Mouse (Mus musculus): ENCODE measurements at regions not wholly inside any gene's neighbourhood (a gene's known extent, or its start where the extent isn't known, plus 50 kb on each side); places are given as distances from the start of the nearest gene placed in this dataset.

DNA sequence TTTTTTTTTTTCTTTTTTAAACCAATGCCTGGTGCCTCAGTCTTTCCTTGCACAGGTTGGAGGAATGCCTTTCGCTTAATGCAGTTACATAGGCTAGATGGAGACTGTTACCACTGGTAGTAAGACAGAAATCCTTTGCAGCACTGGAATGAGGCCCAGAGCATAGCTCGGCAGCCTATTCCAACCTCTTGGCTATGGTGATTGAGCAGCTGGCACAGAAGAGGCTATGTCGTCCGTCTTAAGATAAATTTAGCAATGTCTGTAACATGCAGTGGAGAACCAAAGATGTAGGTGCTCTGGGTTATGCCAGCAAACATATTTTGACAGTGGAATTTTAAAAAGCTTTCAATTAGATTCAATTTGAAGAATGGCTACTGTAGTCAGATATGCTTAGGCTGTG is 343.2 kb upstream of the Fam98a start:
- DNase-seq (ENCODE audit: low read depth), result no peak

DNA sequence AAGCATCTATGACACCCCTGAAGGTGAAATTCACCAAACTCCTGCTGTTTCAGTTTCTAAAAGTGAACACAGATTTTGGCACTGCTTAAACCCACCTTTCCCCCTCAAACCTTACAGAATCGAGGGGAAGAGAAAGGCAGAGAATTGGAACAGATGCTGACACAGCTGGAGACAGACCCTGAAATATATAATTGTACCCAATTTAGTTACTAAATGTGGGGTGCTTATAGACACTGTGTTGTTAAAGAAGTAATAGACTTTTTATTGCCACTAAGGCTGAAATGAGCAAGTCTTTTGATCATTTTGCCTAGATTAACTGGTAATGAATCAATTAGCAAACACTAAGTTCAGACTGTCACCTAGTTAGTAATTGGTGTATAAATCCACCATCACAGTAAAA is 341.8 kb upstream of the Fam98a start:
- DNase-seq (ENCODE audit: low read depth), result no peak

DNA sequence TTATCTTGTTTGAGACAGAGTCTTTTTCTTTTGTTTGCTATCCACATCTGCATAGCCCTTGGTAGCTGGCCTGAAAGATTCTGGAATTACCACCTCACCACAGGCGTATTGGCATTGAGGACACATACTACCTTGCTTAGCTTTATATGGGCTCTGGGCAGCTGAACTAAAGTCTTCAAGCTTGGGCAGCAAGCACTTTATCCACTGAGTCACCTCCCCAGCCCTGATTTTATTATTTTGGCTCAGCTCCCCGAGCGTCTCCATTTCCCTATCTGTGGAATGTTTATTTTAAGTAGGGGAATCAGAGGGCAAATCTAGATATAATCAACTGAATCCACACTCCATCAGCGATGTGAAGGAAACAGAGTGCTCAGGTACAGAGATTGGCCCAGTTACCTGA is 340.4 kb upstream of the Fam98a start:
- no peak for DNase-seq (ENCODE audit: low read depth)

GRCm38 (mm10) chr17:75891564-75891963 is 339.8 kb upstream of the Fam98a start:
- DNase-seq (ENCODE audit: low read depth), result no peak

GRCm38 (mm10) chr17:75877848-75878247 is 326.1 kb upstream of the Fam98a start:
- no peak for DNase-seq (ENCODE audit: low read depth)

GRCm38 (mm10) chr17:75876895-75877294 is 325.1 kb upstream of the Fam98a start:
- DNase-seq (ENCODE audit: low read depth), result no peak

GRCm38 (mm10) chr17:75874535-75874934 is 322.8 kb upstream of the Fam98a start:
- no peak for DNase-seq (ENCODE audit: low read depth)

- DNase-seq (ENCODE audit: low read depth), result no peak
These were observed 318.7 kb upstream of the Fam98a start for GRCm38 (mm10) chr17:75870492-75870891.

DNA sequence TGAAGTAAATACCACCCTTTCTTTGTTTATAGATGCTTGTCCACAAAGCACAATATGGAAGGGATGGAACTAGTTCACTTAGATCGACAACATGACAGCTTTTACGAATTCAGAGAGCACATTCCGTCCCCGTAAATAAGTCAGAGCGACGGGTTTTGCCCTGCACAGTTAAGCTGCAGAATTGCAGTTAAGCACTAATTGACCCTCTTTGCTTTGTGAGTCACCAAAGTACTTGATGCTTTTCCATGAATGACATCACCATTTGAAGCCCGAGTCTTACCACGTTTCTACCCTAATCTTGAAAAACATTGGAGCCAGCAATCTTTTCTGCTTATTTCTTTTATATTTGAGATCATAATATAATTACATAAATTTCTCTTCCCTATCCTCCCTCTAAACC is 305.3 kb upstream of the Fam98a start:
- no peak for DNase-seq (ENCODE audit: low read depth)

DNA sequence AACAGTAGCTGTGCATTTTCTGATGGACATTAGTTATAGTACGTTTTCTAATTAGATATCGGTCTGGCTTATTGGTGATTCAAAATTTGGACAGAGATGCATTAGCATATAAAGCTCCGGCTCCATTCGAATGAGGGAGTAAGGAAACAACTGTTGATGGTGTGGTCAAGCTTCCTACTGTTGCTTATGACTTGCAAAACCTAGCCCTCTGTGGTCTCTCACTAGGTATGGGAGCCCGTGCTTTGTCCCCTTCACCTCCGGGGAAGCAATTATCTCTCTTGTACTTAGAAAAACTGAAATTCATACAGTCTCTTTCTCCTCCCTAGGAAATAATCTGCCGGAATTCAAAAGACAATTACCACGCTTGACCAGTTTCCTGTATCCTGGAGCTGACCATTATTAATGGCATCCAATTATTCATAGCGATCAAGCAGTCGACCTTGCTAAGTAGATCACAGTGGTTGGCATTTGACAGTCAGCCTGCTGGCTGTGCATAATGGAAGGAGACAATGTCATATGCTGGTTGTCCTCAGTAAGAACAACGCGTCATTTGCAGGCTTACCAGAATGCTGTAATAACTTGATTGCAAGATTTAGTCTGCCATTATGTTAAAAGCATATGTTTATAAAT is 264.4 kb upstream of the Fam98a start:
- DNase-seq (ENCODE audit: low read depth), result no peak

DNA sequence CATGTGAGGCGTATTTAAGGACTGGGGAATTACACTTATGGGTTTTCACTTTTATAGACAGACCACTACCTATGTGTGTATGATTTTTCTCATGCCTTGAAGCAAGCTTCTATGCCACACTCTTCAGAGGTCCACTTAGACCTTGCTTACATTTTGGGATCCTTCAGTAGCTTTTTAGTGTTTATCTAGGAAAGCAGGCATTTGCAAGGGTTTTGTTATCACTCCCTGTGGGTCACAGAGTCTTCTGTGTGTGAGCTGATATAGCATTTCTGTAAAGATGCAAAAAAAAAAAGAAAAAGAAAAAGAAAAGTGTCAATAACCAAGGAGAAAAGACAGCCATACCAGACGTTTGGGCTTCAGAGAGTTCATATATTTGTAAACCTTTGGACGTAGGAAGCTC is 260.4 kb upstream of the Fam98a start:
- no peak for DNase-seq (ENCODE audit: low read depth)

DNA sequence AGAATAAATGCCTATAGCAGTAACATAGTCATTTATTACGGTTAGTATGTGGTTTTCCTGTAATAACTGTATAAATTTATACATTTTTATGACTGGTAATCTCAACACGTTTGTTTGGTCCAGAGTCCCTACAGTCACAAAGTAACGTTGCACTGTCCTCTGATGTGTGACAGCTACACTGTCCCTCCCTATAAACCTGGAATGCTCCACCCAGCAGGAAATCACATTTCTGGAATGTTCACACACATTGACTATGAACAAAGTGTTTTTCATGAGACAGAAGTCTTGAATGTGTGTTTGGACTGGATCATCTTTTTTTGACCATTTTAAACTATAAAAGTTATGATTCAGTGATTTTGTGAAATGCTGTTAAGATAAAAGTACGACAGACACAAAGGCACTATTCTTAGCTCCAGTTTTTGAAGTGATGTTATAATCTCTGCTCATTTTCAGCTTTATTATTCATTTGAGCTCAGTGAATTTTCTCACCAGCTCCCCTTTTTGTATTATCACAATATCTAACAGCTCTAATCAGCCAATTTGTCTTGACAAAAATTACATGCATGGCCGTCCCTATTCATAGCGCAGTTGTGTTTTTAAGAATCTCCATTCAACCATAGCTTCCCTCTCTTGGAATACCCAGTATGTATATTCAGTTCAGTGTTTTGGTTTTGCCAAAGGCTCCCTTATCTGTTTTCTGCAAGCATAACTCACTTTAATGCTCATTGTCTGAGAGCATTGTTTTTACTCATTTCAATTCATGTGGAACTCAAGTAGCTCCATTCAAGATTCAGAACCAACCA is 257.0 kb upstream of the Fam98a start:
- no peak for DNase-seq (ENCODE audit: low read depth)

GRCm38 (mm10) chr17:75808025-75808424 is 256.3 kb upstream of the Fam98a start:
- no peak for DNase-seq (ENCODE audit: low read depth)

- no peak for DNase-seq (ENCODE audit: low read depth)
These were observed 252.6 kb upstream of the Fam98a start for GRCm38 (mm10) chr17:75804358-75804757.

GRCm38 (mm10) chr17:75796380-75796779 is 244.6 kb upstream of the Fam98a start:
- DNase-seq (ENCODE audit: low read depth), result no peak

DNA sequence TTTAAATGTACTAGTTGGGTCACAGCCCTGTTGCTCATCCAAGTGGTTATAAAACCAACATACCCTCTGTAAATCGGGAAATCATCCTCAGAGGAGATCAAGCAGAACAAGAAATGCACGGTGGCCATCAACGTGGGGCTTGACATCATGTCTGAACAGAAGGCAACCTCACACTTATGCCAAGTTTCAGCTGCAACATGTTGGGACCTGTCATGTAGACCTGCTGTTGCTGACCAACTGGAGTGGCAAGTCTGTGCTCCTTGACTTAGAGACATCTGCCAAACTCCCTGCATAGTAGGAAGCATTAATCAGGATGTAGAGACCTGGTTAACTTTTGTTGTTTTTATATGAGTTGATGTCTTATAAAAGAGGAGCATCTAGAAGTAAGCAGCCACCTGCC is 244.0 kb upstream of the Fam98a start:
- DNase-seq (ENCODE audit: low read depth), result no peak

- no peak for DNase-seq (ENCODE audit: low read depth)
These were observed 228.0 kb upstream of the Fam98a start for GRCm38 (mm10) chr17:75779770-75780169.

- DNase-seq (ENCODE audit: low read depth), result no peak
These were observed 224.9 kb upstream of the Fam98a start for GRCm38 (mm10) chr17:75776611-75777010.

- no peak for DNase-seq (ENCODE audit: low read depth)
These were observed 223.8 kb upstream of the Fam98a start for GRCm38 (mm10) chr17:75775518-75775917.

DNA sequence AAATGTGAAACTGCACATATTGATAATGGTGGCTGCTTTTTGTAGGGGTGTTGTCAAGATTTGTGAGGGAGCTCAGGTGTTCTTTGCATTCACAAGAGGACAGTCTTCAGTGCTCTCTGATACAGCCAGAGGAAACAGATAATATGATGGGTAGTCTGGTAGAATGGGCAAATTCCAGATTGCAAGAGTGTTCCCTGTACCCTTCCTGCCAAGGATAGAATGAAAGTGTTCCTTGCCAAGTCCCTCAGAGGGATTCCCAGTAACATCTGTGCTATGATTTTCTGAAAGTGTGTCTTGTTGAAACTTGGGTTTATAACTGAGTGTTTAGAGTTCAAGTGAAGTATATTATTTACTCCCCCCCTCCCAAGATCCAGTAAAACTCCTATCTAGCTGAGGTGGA is 221.1 kb upstream of the Fam98a start:
- no peak for DNase-seq (ENCODE audit: low read depth)

- DNase-seq (ENCODE audit: low read depth), result no peak
These were observed 216.9 kb upstream of the Fam98a start for GRCm38 (mm10) chr17:75768654-75769053.

GRCm38 (mm10) chr17:75763391-75763790 is 211.6 kb upstream of the Fam98a start:
- no peak for DNase-seq (ENCODE audit: low read depth)

GRCm38 (mm10) chr17:75756487-75756886 is 204.7 kb upstream of the Fam98a start:
- no peak for DNase-seq (ENCODE audit: low read depth)

DNA sequence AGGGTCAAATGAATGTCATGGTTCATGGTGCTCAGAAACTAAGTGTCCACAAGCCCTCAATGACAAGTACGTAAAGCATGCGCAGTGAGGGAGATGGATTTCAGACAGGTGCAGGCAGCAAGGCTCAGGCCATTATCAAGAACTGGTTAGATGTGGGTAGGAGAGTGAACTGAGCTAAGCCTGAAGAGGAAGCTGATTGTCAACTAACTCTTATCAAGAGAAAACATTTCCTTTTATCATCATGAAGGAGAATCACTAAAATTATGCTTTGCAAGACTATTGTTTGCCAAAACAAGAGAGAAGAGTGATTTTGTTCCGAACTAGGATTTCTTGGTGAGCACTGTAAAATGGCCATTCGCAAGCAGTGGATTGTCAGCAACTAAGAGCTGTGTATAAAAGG is 164.7 kb upstream of the Fam98a start:
- no peak for DNase-seq (ENCODE audit: low read depth)

Measured in 416B (cell line).